In the genomic region with DNA sequence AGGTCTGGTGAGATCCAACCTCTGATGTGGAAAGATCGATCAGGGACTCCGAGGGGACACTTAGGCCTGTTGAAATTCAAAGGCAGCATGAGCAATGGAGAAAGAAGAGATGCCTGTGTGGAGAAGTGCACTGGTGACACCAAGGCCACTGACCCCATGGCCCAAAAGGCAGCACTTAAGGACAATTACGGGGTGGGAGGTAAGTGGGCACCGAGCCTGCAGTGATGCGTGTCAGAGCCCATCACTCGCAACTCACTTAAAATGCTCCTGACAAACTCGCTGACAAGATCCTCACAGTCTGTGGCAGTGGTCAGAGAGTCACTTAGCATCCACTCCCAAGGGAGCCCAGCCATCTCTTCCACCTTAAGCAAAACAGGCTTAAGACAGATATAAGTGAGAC, we compare ENCODE assay signal across 27 mouse cellular contexts.
"Had no signal": no experiment of that assay in that cellular context is flagged by ENCODE, and none has a peak within 500 bp of the region (broad histone marks: within the 10 kb centered on the region; RNA-seq: fewer than 3 reads in every experiment).

No protein-coding gene starts in this region.

- H3K27me3 ChIP-seq: limb, embryonic 12.5 days; limb, embryonic 15.5 days; liver, embryonic 12.5 days; liver, embryonic 13.5 days; liver, embryonic 15.5 days; lung, embryonic 15.5 days; midbrain, embryonic 12.5 days; midbrain, embryonic 13.5 days; midbrain, embryonic 15.5 days had no signal

- H3K36me3 ChIP-seq: limb, embryonic 10.5 days; limb, embryonic 12.5 days; limb, embryonic 13.5 days; limb, embryonic 15.5 days; liver, embryonic 12.5 days; liver, embryonic 13.5 days; liver, embryonic 15.5 days; lung, embryonic 15.5 days; midbrain, embryonic 10.5 days; midbrain, embryonic 12.5 days; midbrain, embryonic 13.5 days; midbrain, embryonic 15.5 days had no signal

- DNase-seq: left cerebral cortex, postnatal 4 days; liver; liver, embryonic 13.5 days; liver, postnatal 0 days; lung, adult 18-20 months; lung, adult 2 months; lung, embryonic 14.5 days; lung, postnatal 10 days; lung, postnatal 14 days; lung, postnatal 36 days; lung, postnatal 4 days; midbrain, embryonic 14.5 days had no signal

- H3K9me3 ChIP-seq: limb, embryonic 10.5 days; limb, embryonic 12.5 days; limb, embryonic 13.5 days; limb, embryonic 15.5 days; liver, embryonic 12.5 days; liver, embryonic 13.5 days; liver, embryonic 15.5 days; lung, embryonic 15.5 days; megakaryocyte, embryonic 14.5 days; midbrain, embryonic 10.5 days; midbrain, embryonic 12.5 days; midbrain, embryonic 13.5 days; midbrain, embryonic 15.5 days had no signal

- H3K9ac ChIP-seq: limb, embryonic 12.5 days; limb, embryonic 13.5 days; limb, embryonic 15.5 days; liver, embryonic 12.5 days; liver, embryonic 13.5 days; liver, embryonic 14.5 days; liver, embryonic 15.5 days; liver, postnatal 0 days; lung, embryonic 14.5 days; lung, embryonic 15.5 days; midbrain, embryonic 12.5 days; midbrain, embryonic 13.5 days; midbrain, embryonic 15.5 days had no signal

- H3K27ac ChIP-seq: limb, embryonic 10.5 days; limb, embryonic 12.5 days; limb, embryonic 13.5 days; limb, embryonic 15.5 days; liver, embryonic 12.5 days; liver, embryonic 13.5 days; liver, embryonic 14.5 days; liver, embryonic 15.5 days; lung, embryonic 15.5 days; macrophage; midbrain, embryonic 10.5 days; midbrain, embryonic 12.5 days; midbrain, embryonic 13.5 days; midbrain, embryonic 15.5 days had no signal

- H3K4me3 ChIP-seq: limb, embryonic 10.5 days; limb, embryonic 12.5 days; limb, embryonic 13.5 days; limb, embryonic 15.5 days; liver, embryonic 12.5 days; liver, embryonic 13.5 days; liver, embryonic 15.5 days; lung, embryonic 15.5 days; megakaryocyte, embryonic 14.5 days; midbrain, embryonic 10.5 days; midbrain, embryonic 12.5 days; midbrain, embryonic 13.5 days; midbrain, embryonic 15.5 days; myocyte had no signal

- H3K4me1 ChIP-seq: limb, embryonic 10.5 days; limb, embryonic 12.5 days; limb, embryonic 13.5 days; limb, embryonic 15.5 days; liver, embryonic 12.5 days; liver, embryonic 13.5 days; liver, embryonic 15.5 days; lung, embryonic 15.5 days; megakaryocyte, embryonic 14.5 days; midbrain, embryonic 10.5 days; midbrain, embryonic 12.5 days; midbrain, embryonic 13.5 days; midbrain, embryonic 15.5 days had no signal
